Comparison of ENCODE assay signal across 8 mouse cellular contexts in genomic region chr11:99147920-99148289, GRCm38 (mm10). TPM values are rescaled to one million over a fixed set of nuclear protein-coding genes. Genes with fewer than 3 reads are reported as not detected.
A peak's percentile ranks its signal among the peaks of the same experiment; 100 is the strongest.
DNase-seq lines count a peak whose midpoint lies in the region; ATAC-seq lines count a peak whose summit lies in the region.

No protein-coding gene starts in this region.

- 29% methylated on average over 4 of the region's 4 CpGs for WGBS in lung, embryonic 16.5 days
- WGBS in embryonic facial prominence, embryonic 12.5 days: 13% methylated on average over 2 of the region's 4 CpGs
- WGBS in limb, embryonic 12.5 days: 13% methylated on average over 4 of the region's 4 CpGs

- ATAC-seq in lung, embryonic 16.5 days (ENCODE audit: low read depth): peak; percentile 59
- ATAC-seq in embryonic facial prominence, embryonic 12.5 days (ENCODE audit: insufficient number of reproducible peaks, insufficient read depth, low FRiP score, low TSS enrichment): peak; percentile 80
- peak; percentile 43 for ATAC-seq in limb, embryonic 12.5 days (ENCODE audit: insufficient number of reproducible peaks, insufficient read depth, low FRiP score, low TSS enrichment, low read depth)

- H3K9ac ChIP-seq in lung, embryonic 16.5 days (ENCODE audit: low read length): 0 out of 2 replicates have a peak overlapping the region, but pooled peaks have one; percentile 14
- H3K9ac ChIP-seq in embryonic facial prominence, embryonic 12.5 days: peak overlapping the region; percentile 43
- H3K9ac ChIP-seq in limb, embryonic 12.5 days (replicated peaks): peak overlapping the region; percentile 32

- H3K9me3 ChIP-seq in lung, embryonic 16.5 days (ENCODE audit: control insufficient read depth, low read length): no peaks in the 10 kb centered on the region
- no peaks in the 10 kb centered on the region for H3K9me3 ChIP-seq in embryonic facial prominence, embryonic 12.5 days
- no peaks in the 10 kb centered on the region for H3K9me3 ChIP-seq in limb, embryonic 12.5 days

- no peak for DNase-seq in lung, postnatal 14 days
- peak; percentile 67 to 75 for DNase-seq in thymus, adult 18-20 months
- DNase-seq in right cerebral cortex, postnatal 10 days (ENCODE audit: low spot score in 2 of 2): no peak
- no peak for DNase-seq in layer of hippocampus, postnatal 14 days (ENCODE audit: low spot score in 2 of 2)
- no peak for DNase-seq in spleen, adult 12 weeks (ENCODE audit: low spot score)

- H3K4me1 ChIP-seq in lung, embryonic 16.5 days (replicated peaks; ENCODE audit: control insufficient read depth, insufficient read depth, low read length): peaks cover 40% of the 10 kb centered on the region
- H3K4me1 ChIP-seq in embryonic facial prominence, embryonic 12.5 days: peaks cover 52% of the 10 kb centered on the region
- peaks cover 66% of the 10 kb centered on the region for H3K4me1 ChIP-seq in limb, embryonic 12.5 days (replicated peaks)

- H3K27ac ChIP-seq in lung, embryonic 16.5 days (ENCODE audit: low read length): peak overlapping the region; percentile 94
- H3K27ac ChIP-seq in embryonic facial prominence, embryonic 12.5 days: peak overlapping the region; percentile 98
- H3K27ac ChIP-seq in limb, embryonic 12.5 days: peak overlapping the region; percentile 98

- no peak overlapping the region for H3K4me2 ChIP-seq in lung, embryonic 16.5 days (ENCODE audit: low read depth, low read length)
- H3K4me2 ChIP-seq in embryonic facial prominence, embryonic 12.5 days (replicated peaks): peak overlapping the region; percentile 35
- H3K4me2 ChIP-seq in limb, embryonic 12.5 days: peak overlapping the region; percentile 40

- H3K36me3 ChIP-seq in lung, embryonic 16.5 days (ENCODE audit: control insufficient read depth, insufficient read depth, low read length): no peaks in the 10 kb centered on the region
- no peaks in the 10 kb centered on the region for H3K36me3 ChIP-seq in embryonic facial prominence, embryonic 12.5 days
- no peaks in the 10 kb centered on the region for H3K36me3 ChIP-seq in limb, embryonic 12.5 days

- H3K4me3 ChIP-seq in lung, embryonic 16.5 days (ENCODE audit: low read length): no peak overlapping the region
- no peak overlapping the region for H3K4me3 ChIP-seq in embryonic facial prominence, embryonic 12.5 days
- H3K4me3 ChIP-seq in limb, embryonic 12.5 days (replicated peaks): no peak overlapping the region

- no peaks in the 10 kb centered on the region for H3K27me3 ChIP-seq in lung, embryonic 16.5 days (ENCODE audit: control insufficient read depth, insufficient read depth, low read depth, low read length)
- no peaks in the 10 kb centered on the region for H3K27me3 ChIP-seq in embryonic facial prominence, embryonic 12.5 days
- 0 out of 2 replicates have a peak, but pooled peaks cover 9% of the 10 kb centered on the region for H3K27me3 ChIP-seq in limb, embryonic 12.5 days

RNA-seq across cellular contexts. Expression of gene Ccr7, which starts 7.0 kb away (rescaled TPM):
- polyA plus RNA-seq in lung, embryonic 16.5 days (2015; fragmentation: Nextera tagmentation; extraction: Ambion mirVana): 0.18 and 0.20 TPM in 2 replicates
- 0.81 TPM in 2 replicates for polyA plus RNA-seq in embryonic facial prominence, embryonic 12.5 days (2016; fragmentation: Nextera tagmentation; extraction: Ambion mirVana)
- 0.40 and 0.49 TPM in 2 replicates for polyA plus RNA-seq in limb, embryonic 12.5 days (2016; fragmentation: Nextera tagmentation; extraction: Ambion mirVana)
- not detected for total RNA-seq in layer of hippocampus, postnatal 14 days (2021)

RNA-seq across cellular contexts. Expression of gene Tns4, which starts 58.8 kb away (rescaled TPM):
- 0.19 and 0.39 TPM in 2 replicates for polyA plus RNA-seq in lung, embryonic 16.5 days (2015; fragmentation: Nextera tagmentation; extraction: Ambion mirVana)
- polyA plus RNA-seq in embryonic facial prominence, embryonic 12.5 days (2016; fragmentation: Nextera tagmentation; extraction: Ambion mirVana): 0.24 and 0.28 TPM in 2 replicates
- polyA plus RNA-seq in limb, embryonic 12.5 days (2016; fragmentation: Nextera tagmentation; extraction: Ambion mirVana): 0.65 and 0.73 TPM in 2 replicates
- total RNA-seq in layer of hippocampus, postnatal 14 days (2021): under 1 TPM; 0.09 to 0.21 TPM

Comparison
In these comparisons a context has a peak if more than half of its experiments do, and no peak if none do; other contexts are left out.
1. DNase-seq: peak in thymus, adult 18-20 months (2 of 2); none in lung, postnatal 14 days (single experiment), right cerebral cortex, postnatal 10 days (0 of 2), layer of hippocampus, postnatal 14 days (0 of 2) and spleen, adult 12 weeks (single experiment).
2. Peak in every context shown above with its lines, with median percentiles within 50 percentile points of each other: ATAC-seq, H3K27ac ChIP-seq and H3K9ac ChIP-seq.